Mouse (Mus musculus): ENCODE data around the gene Fbxo17. TPM values are rescaled to one million over a fixed set of nuclear protein-coding genes. Genes with fewer than 3 reads are reported as not detected.

The Fbxo17 gene
- 5.6 and 10.4 TPM in 2 replicates for polyA plus RNA-seq (2012; rRNA removed)

GRCm38 (mm10) chr7:28716590-28717281 is at the start of gene Fbxo17:
TSS of gene Fbxo17 (plus strand) at chr7:28716804.

GRCm38 (mm10) chr7:28692545-28693320 is 23.9 kb upstream of the Fbxo17 start, which contains the start of gene Fbxo27:
TSS of gene Fbxo27 (plus strand) at chr7:28692849.

GRCm38 (mm10) chr7:28741709-28742438 is 25.3 kb downstream of the Fbxo17 start, which contains the start of the genes Mrps12 and Sars2:
TSS of gene Mrps12 (minus strand) at chr7:28741820.
TSS of gene Sars2 (plus strand) at chr7:28741992.

GRCm38 (mm10) chr7:28756079-28756478 is 39.5 kb downstream of the Fbxo17 start, which contains the start of gene Ccer2:
TSS of gene Ccer2 (plus strand) at chr7:28756174.

GRCm38 (mm10) chr7:28766173-28766879 is 49.7 kb downstream of the Fbxo17 start, which contains the start of gene Sirt2:
TSS of gene Sirt2 (plus strand) at chr7:28766735.

GRCm38 (mm10) chr7:28767462-28767965 is 50.9 kb downstream of the Fbxo17 start, which contains the start of gene Nfkbib:
TSS of gene Nfkbib (minus strand) at chr7:28767512.

Other genes with a start within 250 kb of the Fbxo17 start
- not detected in 2 replicates for gene Ifnl2, start 206.3 kb upstream of the Fbxo17 start, polyA plus RNA-seq (2012; rRNA removed)
- not detected in 2 replicates for gene Ifnl3, start 194.0 kb upstream of the Fbxo17 start, polyA plus RNA-seq (2012; rRNA removed)
- gene Sycn, start 175.9 kb upstream of the Fbxo17 start, polyA plus RNA-seq (2012; rRNA removed): not detected in 2 replicates
- 0.07 TPM in 1 of 2 replicates, not detected in the other for gene Nccrp1, start 169.6 kb upstream of the Fbxo17 start, polyA plus RNA-seq (2012; rRNA removed)
- gene Samd4b, start 118.7 kb upstream of the Fbxo17 start, polyA plus RNA-seq (2012; rRNA removed): 47.4 and 72.3 TPM in 2 replicates
- 30.7 and 42.8 TPM in 2 replicates for gene Pak4, start 118.6 kb upstream of the Fbxo17 start, polyA plus RNA-seq (2012; rRNA removed)
- 0.05 TPM in 1 of 2 replicates, not detected in the other for gene Acp7, start 85.5 kb upstream of the Fbxo17 start, polyA plus RNA-seq (2012; rRNA removed)
- 5.5 and 12.1 TPM in 2 replicates for gene Fbxo27, start 24.0 kb upstream of the Fbxo17 start, polyA plus RNA-seq (2012; rRNA removed)
- 66.2 and 163 TPM in 2 replicates for gene Mrps12, start 25.0 kb downstream of the Fbxo17 start, polyA plus RNA-seq (2012; rRNA removed)
- gene Sars2, start 25.2 kb downstream of the Fbxo17 start, polyA plus RNA-seq (2012; rRNA removed): 28.0 and 31.2 TPM in 2 replicates
- gene Ccer2, start 39.4 kb downstream of the Fbxo17 start, polyA plus RNA-seq (2012; rRNA removed): 1.3 and 1.7 TPM in 2 replicates
- 70.2 and 74.6 TPM in 2 replicates for gene Sirt2, start 49.9 kb downstream of the Fbxo17 start, polyA plus RNA-seq (2012; rRNA removed)
- 22.2 and 23.3 TPM in 2 replicates for gene Nfkbib, start 50.7 kb downstream of the Fbxo17 start, polyA plus RNA-seq (2012; rRNA removed)
- gene Rinl, start 72.2 kb downstream of the Fbxo17 start, polyA plus RNA-seq (2012; rRNA removed): 1.7 and 3.6 TPM in 2 replicates
- 662 and 695 TPM in 2 replicates for gene Hnrnpl, start 91.7 kb downstream of the Fbxo17 start, polyA plus RNA-seq (2012; rRNA removed)
- 45.3 and 77.0 TPM in 2 replicates for gene Ech1, start 108.4 kb downstream of the Fbxo17 start, polyA plus RNA-seq (2012; rRNA removed)
- 5.7 and 5.8 TPM in 2 replicates for gene Lgals4, start 117.0 kb downstream of the Fbxo17 start, polyA plus RNA-seq (2012; rRNA removed)
- gene Lgals7, start 147.0 kb downstream of the Fbxo17 start, polyA plus RNA-seq (2012; rRNA removed): 6.3 and 9.3 TPM in 2 replicates
- gene Capn12, start 164.6 kb downstream of the Fbxo17 start, polyA plus RNA-seq (2012; rRNA removed): 0.08 and 0.12 TPM in 2 replicates
- 152 and 193 TPM in 2 replicates for gene Actn4, start 245.5 kb downstream of the Fbxo17 start, polyA plus RNA-seq (2012; rRNA removed)

Data from central nervous system, embryonic 11.5 days (tissue).